Mouse (Mus musculus) MEL (cell line): ENCODE measurements at regions not wholly inside any gene's neighbourhood (a gene's known extent, or its start where the extent isn't known, plus 50 kb on each side); places are given as distances from the start of the nearest gene placed in this dataset.

Experiments
- DNase-seq: peaks from one replicate; pipeline ENCODE4 v3.0.0; 2011; ENCODE audit warnings: low read depth, low spot score
- H3K27ac ChIP-seq: 2 replicates; pipeline ENCODE4 v1.5.1; 2012; ENCODE audit warnings: low read depth, mild to moderate bottlenecking, control low read depth, low read length, moderate library complexity; ENCODE audit not compliant: control insufficient read depth
- H3K27me3 ChIP-seq, 2 experiments: fragments of 150-350 bp in 1 of 2; sonication (generic) in 1 of 2; 2 replicates each; pipeline ENCODE4 v1.6.1; 2012; ENCODE audit warnings: low read length in 2 of 2, mild to moderate bottlenecking in 2 of 2, improper control_type of control experiment in 1 of 2, moderate library complexity in 1 of 2; ENCODE audit not compliant: insufficient read depth in 2 of 2, control insufficient read depth in 1 of 2
- H3K36me3 ChIP-seq, 2 experiments: 2 replicates each; pipeline ENCODE4 v1.6.1; 2012 to 2014; ENCODE audit warnings: low read length in 2 of 2, improper control_type of control experiment in 1 of 2, inconsistent platforms in 1 of 2, mild to moderate bottlenecking in 1 of 2; ENCODE audit not compliant: insufficient read depth in 2 of 2, control insufficient read depth in 1 of 2
- H3K4me1 ChIP-seq, 2 experiments: fragments of 150-350 bp in 1 of 2; sonication (generic) in 1 of 2; 2 replicates each; pipeline ENCODE4 v1.6.1; 2012; ENCODE audit warnings: low read length in 2 of 2, improper control_type of control experiment in 1 of 2, mild to moderate bottlenecking in 1 of 2; ENCODE audit not compliant: insufficient read depth in 2 of 2, control insufficient read depth in 1 of 2
- H3K4me3 ChIP-seq, 2 experiments: fragments of 150-350 bp in 1 of 2; sonication (generic) in 1 of 2; 2 replicates each; pipeline ENCODE4 v1.5.1; 2012; ENCODE audit warnings: low read depth in 2 of 2, low read length in 2 of 2, mild to moderate bottlenecking in 2 of 2, moderate library complexity in 2 of 2, control low read depth in 1 of 2, improper control_type of control experiment in 1 of 2; ENCODE audit not compliant: control insufficient read depth in 1 of 2, insufficient read depth in 1 of 2
- H3K79me2 ChIP-seq: 2 replicates; pipeline ENCODE4 v1.6.1; 2012; ENCODE audit warnings: mild to moderate bottlenecking, low read length, moderate library complexity; ENCODE audit not compliant: control insufficient read depth, poor library complexity, insufficient read depth
- H3K9ac ChIP-seq: 2 replicates; pipeline ENCODE4 v1.6.1; 2012; ENCODE audit warnings: low read depth, mild to moderate bottlenecking, control low read depth, low read length, moderate library complexity; ENCODE audit not compliant: control insufficient read depth, poor library complexity, severe bottlenecking
- H3K9me3 ChIP-seq: fragments of 150-350 bp; sonication (generic); replicated peaks from 2 replicates; pipeline ENCODE4 v1.6.1; 2012; ENCODE audit warnings: mild to moderate bottlenecking, low read length, improper control_type of control experiment, moderate library complexity; ENCODE audit not compliant: insufficient read depth
- BHLHE40 ChIP-seq: IDR thresholded peaks from 2 replicates; pipeline ENCODE4 v1.6.1; 2012; ENCODE audit warnings: low read depth, mild to moderate bottlenecking, inconsistent platforms, low read length, improper control_type of control experiment, borderline replicate concordance
- CHD2 ChIP-seq: IDR thresholded peaks from 2 replicates; pipeline ENCODE4 v1.6.1; 2011; ENCODE audit warnings: low read length, improper control_type of control experiment
- CTCF ChIP-seq, 3 experiments: IDR thresholded peaks in 2 of 3; conservative IDR thresholded peaks in 1 of 3; 2 replicates each; pipeline ENCODE4 v1.5.1; 2011 to 2012; ENCODE audit warnings: low read length in 3 of 3, low read depth in 2 of 3, mild to moderate bottlenecking in 2 of 3, improper control_type of control experiment in 1 of 3, inconsistent platforms in 1 of 3, mixed read lengths in 1 of 3, moderate library complexity in 1 of 3; ENCODE audit not compliant: control insufficient read depth in 1 of 3, insufficient read depth in 1 of 3, poor library complexity in 1 of 3, severe bottlenecking in 1 of 3
- E2F4 ChIP-seq: IDR thresholded peaks from 2 replicates; pipeline ENCODE4 v1.6.1; 2011; ENCODE audit warnings: low read depth, low read length, improper control_type of control experiment, borderline replicate concordance
- ELF1 ChIP-seq: IDR thresholded peaks from 2 replicates; pipeline ENCODE4 v1.6.1; 2014; ENCODE audit warnings: low read depth, mild to moderate bottlenecking, inconsistent platforms, low read length, improper control_type of control experiment, moderate library complexity
- EP300 ChIP-seq, 2 experiments: IDR thresholded peaks; 2 replicates each; pipeline ENCODE4 v1.6.1; 2011; ENCODE audit warnings: improper control_type of control experiment in 2 of 2, low read length in 2 of 2, low read depth in 1 of 2, mild to moderate bottlenecking in 1 of 2
- HCFC1 ChIP-seq: IDR thresholded peaks from 2 replicates; pipeline ENCODE4 v1.6.1; 2012; ENCODE audit warnings: low read depth, mild to moderate bottlenecking, inconsistent platforms, low read length, improper control_type of control experiment, moderate library complexity
- JUND ChIP-seq: IDR thresholded peaks from 2 replicates; pipeline ENCODE4 v1.6.1; 2011; ENCODE audit warnings: low read depth, mild to moderate bottlenecking, improper control_type of control experiment, low read length
- KAT2A ChIP-seq: conservative IDR thresholded peaks from 2 replicates; pipeline ENCODE4 v1.6.1; 2012; ENCODE audit warnings: low read depth, low read length, improper control_type of control experiment, inconsistent platforms
- MAX ChIP-seq: IDR thresholded peaks from 2 replicates; pipeline ENCODE4 v1.6.1; 2011; ENCODE audit warnings: low read length, improper control_type of control experiment
- MEF2A ChIP-seq: IDR thresholded peaks from 2 replicates; pipeline ENCODE4 v1.6.1; 2014; ENCODE audit warnings: low read depth, mild to moderate bottlenecking, inconsistent platforms, low read length, improper control_type of control experiment; ENCODE audit not compliant: poor library complexity, insufficient replicate concordance, severe bottlenecking; ENCODE audit errors: extremely low read depth
- MYB ChIP-seq: IDR thresholded peaks from 2 replicates; pipeline ENCODE4 v1.6.1; 2011; ENCODE audit warnings: mild to moderate bottlenecking, low read depth, low read length, improper control_type of control experiment
- NELFE ChIP-seq: IDR thresholded peaks from 2 replicates; pipeline ENCODE4 v1.6.1; 2011; ENCODE audit warnings: low read depth, low read length, improper control_type of control experiment
- NRF1 ChIP-seq: IDR thresholded peaks from 2 replicates; pipeline ENCODE4 v1.6.1; 2014; ENCODE audit warnings: low read depth, mild to moderate bottlenecking, inconsistent platforms, low read length, improper control_type of control experiment, moderate library complexity; ENCODE audit not compliant: poor library complexity, insufficient read depth, severe bottlenecking
- POLR2A ChIP-seq, 2 experiments: IDR thresholded peaks; 2 replicates each; pipeline ENCODE4 v1.6.1; 2011 to 2012; ENCODE audit warnings: low read length in 2 of 2, mild to moderate bottlenecking in 2 of 2, control low read depth in 1 of 2, improper control_type of control experiment in 1 of 2, low read depth in 1 of 2, moderate library complexity in 1 of 2; ENCODE audit not compliant: control insufficient read depth in 1 of 2, insufficient read depth in 1 of 2, poor library complexity in 1 of 2
- POLR2AphosphoS2 ChIP-seq: IDR thresholded peaks from 2 replicates; pipeline ENCODE4 v1.6.1; 2011; ENCODE audit warnings: low read length, improper control_type of control experiment
- POLR2AphosphoS5 ChIP-seq: IDR thresholded peaks from 2 replicates; pipeline ENCODE4 v1.6.1; 2012; ENCODE audit warnings: low read depth, borderline replicate concordance, mild to moderate bottlenecking, inconsistent platforms, low read length, moderate library complexity, mixed read lengths
- RAD21 ChIP-seq: IDR thresholded peaks from 2 replicates; pipeline ENCODE4 v1.6.1; 2011; ENCODE audit warnings: mild to moderate bottlenecking, low read depth, low read length, improper control_type of control experiment
- RCOR1 ChIP-seq: IDR thresholded peaks from 2 replicates; pipeline ENCODE4 v1.6.1; 2012; ENCODE audit warnings: low read depth, mild to moderate bottlenecking, inconsistent platforms, low read length, improper control_type of control experiment
- SIN3A ChIP-seq: IDR thresholded peaks from 2 replicates; pipeline ENCODE4 v1.6.1; 2012; ENCODE audit warnings: low read length, improper control_type of control experiment, inconsistent platforms
- SMC3 ChIP-seq: IDR thresholded peaks from 2 replicates; pipeline ENCODE4 v1.6.1; 2011; ENCODE audit warnings: low read depth, low read length, improper control_type of control experiment
- TBP ChIP-seq: IDR thresholded peaks from 2 replicates; pipeline ENCODE4 v1.8.0; 2011; ENCODE audit warnings: low read depth, low read length, improper control_type of control experiment
- USF1 ChIP-seq: IDR thresholded peaks from 2 replicates; pipeline ENCODE4 v1.6.1; 2014; ENCODE audit warnings: low read depth, mild to moderate bottlenecking, inconsistent platforms, low read length, improper control_type of control experiment, moderate library complexity
- USF2 ChIP-seq, 2 experiments: IDR thresholded peaks; 2 replicates each; pipeline ENCODE4 v1.6.1; 2011 to 2012; ENCODE audit warnings: improper control_type of control experiment in 2 of 2, low read length in 2 of 2, borderline replicate concordance in 1 of 2, inconsistent platforms in 1 of 2, low read depth in 1 of 2, mild to moderate bottlenecking in 1 of 2; ENCODE audit not compliant: insufficient read depth in 1 of 2

- Histone ChIP-seq H3K79me2 (no peaks in the 10 kb centered on the region), H3K4me1 (no peaks in the 10 kb centered on the region), H3K9me3 (no peaks in the 10 kb centered on the region)
- TF ChIP-seq MEF2A: no peak
- TF ChIP-seq EP300 (IDR thresholded peaks at IDR 0.05; ENCODE audit: low read depth in 1 of 2, low read length in 2 of 2): no peak
- TF ChIP-seq HCFC1: no peak
- TF ChIP-seq RCOR1: no peak
- TF ChIP-seq, all 39 proteins: peak for 0
- Histone ChIP-seq H3K4me3 (no peak overlapping the region), H3K9ac (no peak overlapping the region), H3K27me3 (no peaks in the 10 kb centered on the region), H3K36me3 (no peaks in the 10 kb centered on the region), H3K27ac (no peak overlapping the region)
- no peak for DNase-seq
Measured at GRCm38 (mm10) chr2:137257847-137258515, 141.5 kb upstream of the Jag1 start.

- no peaks in the 10 kb centered on the region for H3K79me2 ChIP-seq
- H3K4me1 ChIP-seq: no peaks in the 10 kb centered on the region
- H3K36me3 ChIP-seq: no peaks in the 10 kb centered on the region
- TF ChIP-seq NELFE: no peak
- TF ChIP-seq POLR2AphosphoS2: no peak
- no peak for TF ChIP-seq KAT2A
- no peak for TF ChIP-seq USF2 (IDR thresholded peaks at IDR 0.05; ENCODE audit: borderline replicate concordance in 1 of 2, insufficient read depth in 1 of 2, low read depth in 1 of 2, low read length in 2 of 2)
- no peak for TF ChIP-seq SIN3A
- TF ChIP-seq JUND: no peak
- no peak for TF ChIP-seq USF1
- H3K9me3 ChIP-seq: no peaks in the 10 kb centered on the region
- no peak overlapping the region for H3K4me3 ChIP-seq
- no peak overlapping the region for H3K27ac ChIP-seq
- H3K9ac ChIP-seq: no peak overlapping the region
- H3K27me3 ChIP-seq: no peaks in the 10 kb centered on the region
- DNase-seq: no peak
Measured at GRCm38 (mm10) chr2:137247931-137248330, 131.5 kb upstream of the Jag1 start.

- no peak for DNase-seq
- Histone ChIP-seq H3K4me3 (no peak overlapping the region), H3K9me3 (no peaks in the 10 kb centered on the region), H3K9ac (no peak overlapping the region), H3K36me3 (no peaks in the 10 kb centered on the region), H3K79me2 (no peaks in the 10 kb centered on the region), H3K4me1 (no peaks in the 10 kb centered on the region), H3K27me3 (no peaks in the 10 kb centered on the region), H3K27ac (no peak overlapping the region)
- TF ChIP-seq RAD21: no peak
- no peak for TF ChIP-seq SMC3
- no peak for TF ChIP-seq ELF1
- TF ChIP-seq JUND: no peak
- no peak for TF ChIP-seq TBP
- TF ChIP-seq BHLHE40: no peak
- TF ChIP-seq KAT2A: no peak
- no peak for TF ChIP-seq POLR2A (IDR thresholded peaks at IDR 0.05; ENCODE audit: control insufficient read depth in 1 of 2, insufficient read depth in 1 of 2, low read depth in 1 of 2, low read length in 2 of 2, poor library complexity in 1 of 2)
- no peak for TF ChIP-seq SIN3A
- no peak for TF ChIP-seq POLR2AphosphoS5
- no peak for TF ChIP-seq NRF1
- TF ChIP-seq CHD2: no peak
- no peak for TF ChIP-seq MYB
- TF ChIP-seq USF1: no peak
- no peak for TF ChIP-seq MAX
- no peak for TF ChIP-seq CTCF (IDR thresholded peaks at IDR 0.05 in 2 of 3, conservative IDR thresholded peaks at IDR 0.05 in 1 of 3; ENCODE audit: control insufficient read depth in 1 of 3, insufficient read depth in 1 of 3, low read depth in 2 of 3, low read length in 3 of 3, poor library complexity in 1 of 3, severe bottlenecking in 1 of 3)
- no peak for TF ChIP-seq E2F4
Measured at GRCm38 (mm10) chr2:137244370-137244769, 127.9 kb upstream of the Jag1 start.
